Mouse (Mus musculus) E14TG2a.4 (cell line): ENCODE measurements at regions not wholly inside any gene's neighbourhood (a gene's known extent, or its start where the extent isn't known, plus 50 kb on each side); places are given as distances from the start of the nearest gene placed in this dataset.

Experiments
- CTCF ChIP-seq: conservative IDR thresholded peaks from 2 replicates; pipeline ENCODE4 v1.5.1; 2014; ENCODE audit warnings: low read length
- POU5F1 ChIP-seq: IDR thresholded peaks from 2 replicates; pipeline ENCODE4 v1.6.1; 2014; ENCODE audit warnings: low read length, borderline replicate concordance

GRCm38 (mm10) chr9:15439319-15439980, 53.8 kb upstream of the Smco4 start:
- TF ChIP-seq CTCF (no peak), POU5F1 (no peak)
